Mouse (Mus musculus) liver, adult 2 months (tissue): ENCODE data around the gene Kpna7.

Source experiments
- CTCF ChIP-seq: fragments of 200-500 bp; IDR thresholded peaks from 2 replicates; pipeline ENCODE4 v1.5.1; 2011; ENCODE audit warnings: low read depth, low read length, control low read depth
- POLR2A ChIP-seq: fragments of 200-500 bp; IDR thresholded peaks from 2 replicates; pipeline ENCODE4 v1.6.1; 2011; ENCODE audit warnings: low read length, control low read depth; ENCODE audit not compliant: insufficient read depth; ENCODE audit errors: extremely low read depth

DNA sequence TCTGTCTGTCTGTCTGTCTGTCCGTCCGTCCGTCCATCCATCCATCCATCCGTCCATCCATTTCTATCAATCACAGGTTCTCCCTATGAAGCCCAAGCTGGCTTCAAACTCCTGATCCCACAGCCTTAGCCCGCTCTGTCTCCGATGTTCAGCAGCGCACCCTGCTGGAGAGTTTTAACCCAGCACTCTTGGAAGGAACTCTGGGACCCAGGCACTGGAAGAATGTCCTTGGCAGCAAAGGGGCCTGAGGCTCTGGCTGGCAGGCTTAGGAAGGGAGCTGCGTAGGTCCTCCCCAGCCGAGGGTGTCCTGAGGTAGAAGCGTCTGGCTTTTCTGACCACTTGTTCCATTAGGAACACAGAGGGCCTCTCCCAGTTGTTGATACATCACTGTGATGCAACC, 33.1 kb upstream of the Kpna7 start:
- TF ChIP-seq CTCF (peak; percentile 81), POLR2A (no peak)
